Mouse (Mus musculus) kidney, postnatal 0 days (tissue): ENCODE results near the gene Wdr1. TPM values are rescaled to one million over a fixed set of nuclear protein-coding genes. Genes with fewer than 3 reads are reported as not detected.

Source experiments
- ATAC-seq: fragments of 200-750 bp; cut with Nextera tagmentation; replicated peaks from 2 replicates; pipeline ENCODE4 v1.8.0; 2017; ENCODE audit warnings: low read depth, moderate number of reproducible peaks, moderate TSS enrichment, moderate library complexity; ENCODE audit not compliant: low FRiP score
- DNase-seq: peaks from one replicate; pipeline ENCODE4 v3.0.0-alpha.2; 2016; ENCODE audit warnings: low spot score
- H3K27ac ChIP-seq: fragments of 300-500 bp; sonication (generic); 2 replicates; pipeline ENCODE4 v1.5.1; 2014; ENCODE audit warnings: mild to moderate bottlenecking
- H3K27me3 ChIP-seq: fragments of 300-500 bp; sonication (generic); 2 replicates; pipeline ENCODE4 v1.6.1; 2014; ENCODE audit warnings: low read length, mixed read lengths; ENCODE audit not compliant: insufficient read depth
- H3K36me3 ChIP-seq: fragments of 300-500 bp; sonication (generic); 2 replicates; pipeline ENCODE4 v1.6.1; 2014; ENCODE audit warnings: low read length, mixed read lengths; ENCODE audit not compliant: insufficient read depth
- H3K4me1 ChIP-seq: fragments of 300-500 bp; sonication (generic); replicated peaks from 2 replicates; pipeline ENCODE4 v1.6.1; 2014; ENCODE audit warnings: antibody characterized with exemption, low read length, mixed read lengths; ENCODE audit not compliant: insufficient read depth
- H3K4me2 ChIP-seq: fragments of 300-500 bp; sonication (generic); 2 replicates; pipeline ENCODE4 v1.6.1; 2014; ENCODE audit warnings: mild to moderate bottlenecking, low read length, moderate library complexity, mixed read lengths
- H3K4me3 ChIP-seq: fragments of 300-500 bp; sonication (generic); replicated peaks from 2 replicates; pipeline ENCODE4 v1.5.1; 2014; ENCODE audit warnings: low read depth, low read length
- H3K9ac ChIP-seq: fragments of 300-500 bp; sonication (generic); 2 replicates; pipeline ENCODE4 v1.6.1; 2014; ENCODE audit warnings: low read depth, low read length
- H3K9me3 ChIP-seq: fragments of 300-500 bp; sonication (generic); replicated peaks from 2 replicates; pipeline ENCODE4 v1.6.1; 2016; ENCODE audit warnings: low read length, inconsistent platforms, mixed read lengths
- CTCF ChIP-seq: IDR thresholded peaks from 2 replicates; pipeline ENCODE4 v1.5.1; 2016; ENCODE audit warnings: antibody characterized with exemption, low read depth, mild to moderate bottlenecking, moderate library complexity
- WGBS: fragments of 180-500 bp; shearing (Covaris S2); extraction: QIAGEN DNeasy Blood & Tissue Kit; methylation state at CpG from one replicate; pipeline ENCODE4 v1.1.7; 2014; 5-methylcytosine and 5-hydroxymethylcytosine counted together
- polyA plus RNA-seq: library from polyadenylated mRNA; unstranded; fragments of >200 nt; fragmentation: Nextera tagmentation; extraction: Ambion mirVana; gene quantifications from 2 replicates; pipeline ENCODE4 v1.2.1, GENCODE M21; 2015

Gene Wdr1
- polyA plus RNA-seq, 1 experiment from 2014 or later = 165 TPM

GRCm38 (mm10) chr5:38520838-38521237, 42.2 kb downstream of the Wdr1 start:
- Histone ChIP-seq H3K4me1 (no peaks in the 10 kb centered on the region), H3K27me3 (no peaks in the 10 kb centered on the region), H3K27ac (no peak overlapping the region), H3K36me3 (0 out of 2 replicates have a peak, but pooled peaks cover under 1% of the 10 kb centered on the region), H3K9me3 (no peaks in the 10 kb centered on the region), H3K4me3 (no peak overlapping the region), H3K9ac (no peak overlapping the region), H3K4me2 (no peak overlapping the region)
- no peak for TF ChIP-seq CTCF
- no peak for ATAC-seq
- no peak for DNase-seq
- 45% methylated on average over 1 of the region's 1 CpGs for WGBS

DNA sequence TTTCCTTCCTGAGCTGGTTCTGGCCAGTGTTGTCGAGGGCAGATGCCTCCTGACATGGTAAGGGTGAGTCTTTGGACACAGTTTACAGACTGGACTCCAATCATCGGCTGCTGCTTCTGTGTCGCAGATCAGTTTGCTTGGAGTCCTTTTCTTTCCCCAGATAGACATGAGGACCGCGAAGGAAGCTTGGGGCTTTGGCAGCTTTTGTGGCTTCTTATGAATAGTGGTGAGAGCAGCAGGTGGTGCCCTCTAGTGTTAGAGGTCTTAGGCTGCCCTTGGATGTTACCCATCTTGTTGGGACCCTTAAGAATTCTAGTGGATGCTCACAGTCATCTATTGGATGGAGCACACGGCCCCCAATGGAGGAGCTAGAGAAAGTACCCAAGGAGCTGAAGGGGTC, 46.8 kb downstream of the Wdr1 start:
- DNase-seq (peak; percentile 40), ATAC-seq (no peak)
- Histone ChIP-seq H3K4me1 (no peaks in the 10 kb centered on the region), H3K36me3 (no peaks in the 10 kb centered on the region), H3K27ac (no peak overlapping the region), H3K9ac (no peak overlapping the region), H3K27me3 (no peaks in the 10 kb centered on the region), H3K9me3 (no peaks in the 10 kb centered on the region), H3K4me3 (no peak overlapping the region), H3K4me2 (no peak overlapping the region)
- peak; percentile 63 for TF ChIP-seq CTCF
- 57% methylated on average over 6 of the region's 6 CpGs for WGBS

DNA sequence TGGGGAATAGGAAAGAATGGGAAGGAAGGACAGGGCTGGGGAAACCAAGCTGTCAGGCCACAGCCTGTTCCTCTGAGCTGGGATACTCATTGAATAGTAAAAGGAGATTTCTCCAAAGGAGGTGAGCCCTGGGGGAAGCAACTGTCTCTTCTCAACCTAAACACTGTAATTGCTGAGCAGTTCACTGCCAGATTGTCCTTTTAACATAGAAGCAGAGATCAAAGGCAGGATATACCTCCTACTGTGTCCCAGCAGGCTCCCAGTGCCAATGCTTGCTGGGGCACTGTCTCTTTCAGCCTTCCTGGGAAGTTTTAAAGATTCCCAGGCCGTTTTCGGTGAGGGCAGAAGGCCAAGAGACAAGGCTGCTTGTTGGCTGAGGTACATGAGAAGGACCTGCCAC, 50.0 kb downstream of the Wdr1 start:
- no peak for TF ChIP-seq CTCF
- WGBS = 9% methylated on average over 2 of the region's 2 CpGs
- ATAC-seq (no peak), DNase-seq (no peak)
- Histone ChIP-seq H3K4me3 (no peak overlapping the region), H3K9ac (no peak overlapping the region), H3K36me3 (no peaks in the 10 kb centered on the region), H3K27me3 (no peaks in the 10 kb centered on the region), H3K27ac (no peak overlapping the region), H3K4me1 (no peaks in the 10 kb centered on the region), H3K9me3 (no peaks in the 10 kb centered on the region), H3K4me2 (no peak overlapping the region)

GRCm38 (mm10) chr5:38509568-38509967, 53.5 kb downstream of the Wdr1 start:
- DNase-seq = no peak
- no peaks in the 10 kb centered on the region for H3K9me3 ChIP-seq
- H3K9ac ChIP-seq = no peak overlapping the region
- 88% methylated on average over 4 of the region's 4 CpGs for WGBS
- no peak for TF ChIP-seq CTCF
- no peak for ATAC-seq
- H3K27ac ChIP-seq = no peak overlapping the region
- H3K4me1 ChIP-seq = no peaks in the 10 kb centered on the region
- H3K36me3 ChIP-seq = no peaks in the 10 kb centered on the region
- no peak overlapping the region for H3K4me2 ChIP-seq
- H3K27me3 ChIP-seq = no peaks in the 10 kb centered on the region
- H3K4me3 ChIP-seq = no peak overlapping the region

- DNase-seq (no peak), ATAC-seq (no peak)
- no peaks in the 10 kb centered on the region for H3K9me3 ChIP-seq
- no peak overlapping the region for H3K27ac ChIP-seq
- 69% methylated on average over 3 of the region's 3 CpGs for WGBS
- no peak overlapping the region for H3K9ac ChIP-seq
- H3K4me3 ChIP-seq = no peak overlapping the region
- no peaks in the 10 kb centered on the region for H3K36me3 ChIP-seq
- H3K4me1 ChIP-seq = no peaks in the 10 kb centered on the region
- no peak for TF ChIP-seq CTCF
- H3K27me3 ChIP-seq = no peaks in the 10 kb centered on the region
- H3K4me2 ChIP-seq = no peak overlapping the region
Observed at GRCm38 (mm10) chr5:38505435-38505765, 57.6 kb downstream of the Wdr1 start.

GRCm38 (mm10) chr5:38504747-38505434, 58.1 kb downstream of the Wdr1 start:
- no peaks in the 10 kb centered on the region for H3K27me3 ChIP-seq
- no peak overlapping the region for H3K9ac ChIP-seq
- no peaks in the 10 kb centered on the region for H3K36me3 ChIP-seq
- WGBS = 57% methylated on average over 6 of the region's 6 CpGs
- no peak for TF ChIP-seq CTCF
- H3K9me3 ChIP-seq = no peaks in the 10 kb centered on the region
- no peak for ATAC-seq
- no peak for DNase-seq
- no peaks in the 10 kb centered on the region for H3K4me1 ChIP-seq
- H3K4me2 ChIP-seq = no peak overlapping the region
- no peak overlapping the region for H3K27ac ChIP-seq
- no peak overlapping the region for H3K4me3 ChIP-seq

DNA sequence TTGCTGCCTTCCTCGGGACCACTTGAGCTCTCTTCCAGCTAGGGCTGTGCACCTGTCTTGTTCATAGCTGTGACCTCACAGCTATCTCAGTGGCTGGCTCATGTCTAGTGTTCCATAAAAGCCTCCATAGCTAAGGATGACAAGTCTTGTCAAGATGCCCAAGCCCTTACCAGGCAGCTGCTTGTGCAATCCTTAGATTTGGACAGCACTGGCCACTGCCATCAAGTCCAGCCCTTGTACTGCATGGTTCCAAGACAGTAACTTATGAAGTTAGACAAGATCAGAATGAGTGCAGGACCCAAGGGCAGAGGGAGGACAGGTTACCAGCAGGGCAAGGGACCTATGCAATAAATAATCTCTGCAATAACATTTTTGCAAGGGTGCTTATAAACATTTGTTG, 58.9 kb downstream of the Wdr1 start:
- Histone ChIP-seq H3K9me3 (no peaks in the 10 kb centered on the region), H3K4me2 (no peak overlapping the region), H3K27me3 (no peaks in the 10 kb centered on the region), H3K27ac (no peak overlapping the region), H3K36me3 (no peaks in the 10 kb centered on the region), H3K4me1 (no peaks in the 10 kb centered on the region), H3K4me3 (no peak overlapping the region), H3K9ac (no peak overlapping the region)
- 73% methylated on average over 1 of the region's 1 CpGs for WGBS
- ATAC-seq (no peak), DNase-seq (no peak)
- no peak for TF ChIP-seq CTCF
